Mouse (Mus musculus): ENCODE measurements at regions not wholly inside any gene's neighbourhood (a gene's known extent, or its start where the extent isn't known, plus 50 kb on each side); places are given as distances from the start of the nearest gene placed in this dataset.

DNA sequence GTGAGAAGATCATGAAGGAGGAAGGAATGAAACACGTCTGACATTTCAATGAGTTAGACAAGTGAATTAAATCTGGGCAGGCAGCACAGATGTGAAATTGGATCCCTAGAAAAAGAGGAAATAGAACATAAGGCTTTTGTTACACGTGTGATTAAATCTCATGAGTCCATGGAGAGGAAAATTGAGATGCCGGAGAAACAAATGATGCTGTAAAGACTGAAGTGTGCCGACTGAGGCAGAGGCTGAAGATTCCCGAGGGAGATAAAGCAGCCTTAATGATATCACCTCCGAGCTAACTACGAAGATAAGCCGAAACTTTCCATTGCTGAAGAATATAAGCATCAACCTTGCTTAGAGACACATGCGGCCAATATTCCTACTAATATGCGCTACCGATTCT, 390.0 kb downstream of the Nup35 start:
- no peak for ATAC-seq
- H3K4me3 ChIP-seq (replicated peaks): no peak overlapping the region
- H3K4me1 ChIP-seq (replicated peaks): no peaks in the 10 kb centered on the region
- WGBS: 81% methylated on average over 11 of the region's 11 CpGs
- H3K9ac ChIP-seq (replicated peaks): no peak overlapping the region
- H3K27ac ChIP-seq: no peak overlapping the region
- no peaks in the 10 kb centered on the region for H3K27me3 ChIP-seq
- no peaks in the 10 kb centered on the region for H3K36me3 ChIP-seq
- H3K4me2 ChIP-seq (replicated peaks): no peak overlapping the region
- no peaks in the 10 kb centered on the region for H3K9me3 ChIP-seq

GRCm38 (mm10) chr2:81023620-81024019, 406.6 kb downstream of the Nup35 start:
- no peaks in the 10 kb centered on the region for H3K36me3 ChIP-seq
- H3K4me1 ChIP-seq (replicated peaks): no peaks in the 10 kb centered on the region
- ATAC-seq: no peak
- WGBS: 89% methylated on average over 3 of the region's 3 CpGs
- no peak overlapping the region for H3K4me2 ChIP-seq (replicated peaks)
- H3K9me3 ChIP-seq: no peaks in the 10 kb centered on the region
- H3K4me3 ChIP-seq (replicated peaks): no peak overlapping the region
- H3K27me3 ChIP-seq: no peaks in the 10 kb centered on the region
- no peak overlapping the region for H3K9ac ChIP-seq (replicated peaks)
- H3K27ac ChIP-seq: no peak overlapping the region

Measured in midbrain, embryonic 13.5 days (tissue).